Mouse (Mus musculus): ENCODE data around the gene Mlxipl. TPM values are rescaled to one million over a fixed set of nuclear protein-coding genes. Genes with fewer than 3 reads are reported as not detected.

Gene Mlxipl
- total and polyA plus RNA-seq, 3 experiments = not detected

- H3K4me3 ChIP-seq (ENCODE audit: control insufficient read depth in 1 of 2, insufficient read depth in 1 of 2, low read depth in 2 of 2, low read length in 2 of 2) = no peak overlapping the region
- no peak for DNase-seq (ENCODE audit: low read depth, low spot score)
- no peaks in the 10 kb centered on the region for H3K9me3 ChIP-seq (replicated peaks; ENCODE audit: insufficient read depth, low read length)
- H3K9ac ChIP-seq (ENCODE audit: control insufficient read depth, low read depth, low read length, poor library complexity, severe bottlenecking) = no peak overlapping the region
- no peak for TF ChIP-seq RAD21 (IDR thresholded peaks at IDR 0.05; ENCODE audit: low read depth, low read length)
- TF ChIP-seq GABPA (IDR thresholded peaks at IDR 0.05; ENCODE audit: low read depth, low read length) = no peak
- no peak for TF ChIP-seq NELFE (IDR thresholded peaks at IDR 0.05; ENCODE audit: low read depth, low read length)
- no peak for TF ChIP-seq SMC3 (IDR thresholded peaks at IDR 0.05; ENCODE audit: low read depth, low read length)
- no peak for TF ChIP-seq TAL1 (IDR thresholded peaks at IDR 0.05; ENCODE audit: low read length)
- no peak overlapping the region for H3K27ac ChIP-seq (ENCODE audit: control insufficient read depth, low read depth, low read length)
- peaks cover 3% of the 10 kb centered on the region in 2 experiments; a peak in 3 of 4 replicates for H3K27me3 ChIP-seq (ENCODE audit: control insufficient read depth in 1 of 2, insufficient read depth in 2 of 2, low read length in 2 of 2)
- H3K4me1 ChIP-seq (ENCODE audit: control insufficient read depth in 1 of 2, insufficient read depth in 2 of 2, low read length in 2 of 2) = no peaks in the 10 kb centered on the region
- no peaks in the 10 kb centered on the region for H3K79me2 ChIP-seq (ENCODE audit: control insufficient read depth, insufficient read depth, low read length, poor library complexity)
- H3K36me3 ChIP-seq (ENCODE audit: control insufficient read depth in 1 of 2, insufficient read depth in 2 of 2, low read length in 2 of 2) = no peaks in the 10 kb centered on the region
Observed at GRCm38 (mm10) chr5:135086871-135087270, 2.8 kb upstream of the Mlxipl start.

DNA sequence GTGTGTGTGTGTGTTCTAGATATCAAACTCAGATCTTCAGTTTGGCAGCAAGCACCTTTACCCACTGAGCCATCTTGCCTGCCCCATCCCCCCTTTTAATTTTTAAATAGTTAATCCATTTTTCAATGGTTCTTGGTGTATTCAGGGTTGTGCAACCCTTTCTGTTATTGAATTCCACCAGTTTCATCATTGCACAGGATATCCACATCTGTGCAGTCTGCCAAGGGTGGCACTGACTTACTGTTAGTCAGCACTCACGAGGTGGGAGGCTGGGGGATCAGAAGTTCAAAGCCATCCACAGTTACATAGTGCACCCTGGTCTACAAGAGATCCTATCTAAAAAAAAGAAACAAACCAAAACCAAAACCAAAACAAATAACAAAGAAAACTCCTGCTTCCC is 11.3 kb downstream of the Mlxipl start:
- H3K79me2 ChIP-seq (ENCODE audit: control insufficient read depth, insufficient read depth, low read length, poor library complexity) = no peaks in the 10 kb centered on the region
- H3K36me3 ChIP-seq (ENCODE audit: control insufficient read depth in 1 of 2, insufficient read depth in 2 of 2, low read length in 2 of 2) = no peaks in the 10 kb centered on the region
- H3K27ac ChIP-seq (ENCODE audit: control insufficient read depth, low read depth, low read length) = no peak overlapping the region
- no peak overlapping the region for H3K4me3 ChIP-seq (ENCODE audit: control insufficient read depth in 1 of 2, insufficient read depth in 1 of 2, low read depth in 2 of 2, low read length in 2 of 2)
- DNase-seq (ENCODE audit: low read depth, low spot score) = no peak
- H3K9me3 ChIP-seq (replicated peaks; ENCODE audit: insufficient read depth, low read length) = no peaks in the 10 kb centered on the region
- TF ChIP-seq ZC3H11A (IDR thresholded peaks at IDR 0.05; ENCODE audit: low read depth, low read length) = no peak
- TF ChIP-seq MAZ (IDR thresholded peaks at IDR 0.05; ENCODE audit: low read depth, low read length) = no peak
- no peak for TF ChIP-seq UBTF (IDR thresholded peaks at IDR 0.05; ENCODE audit: borderline replicate concordance, insufficient read depth, low read depth, low read length)
- no peak for TF ChIP-seq ZMIZ1 (IDR thresholded peaks at IDR 0.05; ENCODE audit: low read depth, low read length)
- peaks cover 0 to 4% of the 10 kb centered on the region in 2 experiments; a peak in 1 of 4 replicates for H3K27me3 ChIP-seq (ENCODE audit: control insufficient read depth in 1 of 2, insufficient read depth in 2 of 2, low read length in 2 of 2)
- H3K4me1 ChIP-seq (ENCODE audit: control insufficient read depth in 1 of 2, insufficient read depth in 2 of 2, low read length in 2 of 2) = no peaks in the 10 kb centered on the region
- H3K9ac ChIP-seq (ENCODE audit: control insufficient read depth, low read depth, low read length, poor library complexity, severe bottlenecking) = no peak overlapping the region

GRCm38 (mm10) chr5:135103999-135104660 is 14.4 kb downstream of the Mlxipl start:
- Histone ChIP-seq H3K79me2 (ENCODE audit: control insufficient read depth, insufficient read depth, low read length, poor library complexity) (no peaks in the 10 kb centered on the region), H3K36me3 (ENCODE audit: control insufficient read depth in 1 of 2, insufficient read depth in 2 of 2, low read length in 2 of 2) (no peaks in the 10 kb centered on the region), H3K9ac (ENCODE audit: control insufficient read depth, low read depth, low read length, poor library complexity, severe bottlenecking) (no peak overlapping the region), H3K27me3 (ENCODE audit: control insufficient read depth in 1 of 2, insufficient read depth in 2 of 2, low read length in 2 of 2) (peaks cover 0 to 2% of the 10 kb centered on the region in 2 experiments; a peak in 1 of 4 replicates), H3K27ac (ENCODE audit: control insufficient read depth, low read depth, low read length) (no peak overlapping the region), H3K4me1 (ENCODE audit: control insufficient read depth in 1 of 2, insufficient read depth in 2 of 2, low read length in 2 of 2) (no peaks in the 10 kb centered on the region), H3K4me3 (ENCODE audit: control insufficient read depth in 1 of 2, insufficient read depth in 1 of 2, low read depth in 2 of 2, low read length in 2 of 2) (no peak overlapping the region), H3K9me3 (replicated peaks; ENCODE audit: insufficient read depth, low read length) (no peaks in the 10 kb centered on the region)
- DNase-seq (ENCODE audit: low read depth, low spot score) = peak; percentile 26
- TF ChIP-seq CTCF (IDR thresholded peaks at IDR 0.05 in 2 of 3, conservative IDR thresholded peaks at IDR 0.05 in 1 of 3; ENCODE audit: control insufficient read depth in 1 of 3, insufficient read depth in 1 of 3, low read depth in 2 of 3, low read length in 3 of 3, poor library complexity in 1 of 3, severe bottlenecking in 1 of 3) (peak; percentile 30 to 62 (median 55); a peak in 5 of 6 replicates), RAD21 (IDR thresholded peaks at IDR 0.05; ENCODE audit: low read depth, low read length) (peak; percentile 40), SMC3 (IDR thresholded peaks at IDR 0.05; ENCODE audit: low read depth, low read length) (peak; percentile 73), ZNF384 (IDR thresholded peaks at IDR 0.05; ENCODE audit: low read depth, low read length) (no peak), BHLHE40 (IDR thresholded peaks at IDR 0.05; ENCODE audit: borderline replicate concordance, low read depth, low read length) (no peak), KAT2A (conservative IDR thresholded peaks at IDR 0.05; ENCODE audit: low read depth, low read length) (no peak), ZC3H11A (IDR thresholded peaks at IDR 0.05; ENCODE audit: low read depth, low read length) (peak; percentile 22; the same call in 1 of the 2 replicates)
